Mouse (Mus musculus): ENCODE results near the gene Ide. TPM values are rescaled to one million over a fixed set of nuclear protein-coding genes. Genes with fewer than 3 reads are reported as not detected.

Ide gene
- total and polyA plus RNA-seq, 2 experiments: 21.8 to 35.3 TPM

DNA sequence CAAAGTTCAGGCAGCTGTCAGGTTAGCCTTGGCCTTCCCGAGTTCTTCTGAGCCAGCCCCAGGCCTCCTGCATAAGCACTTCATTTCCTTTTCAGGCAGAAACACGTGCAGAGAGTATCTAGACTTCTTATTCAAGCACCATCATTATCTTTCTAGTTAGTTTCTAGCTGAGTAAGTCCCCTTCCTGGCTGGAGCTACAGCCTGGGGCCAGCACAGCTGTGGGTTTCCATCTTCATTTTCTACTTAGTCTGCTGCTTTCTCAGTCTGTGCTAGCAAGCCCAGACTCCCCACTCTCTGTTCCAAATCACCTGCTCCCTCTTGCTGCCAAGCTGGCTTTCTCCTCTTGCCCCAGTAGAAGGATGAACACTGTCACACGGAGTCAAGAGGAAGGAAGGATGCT is 90.8 kb downstream of the Ide start:
- no peak for TF ChIP-seq POLR2A (IDR thresholded peaks at IDR 0.05; ENCODE audit: extremely low read depth, insufficient read depth, low read length)
- TF ChIP-seq CTCF (IDR thresholded peaks at IDR 0.05; ENCODE audit: low read depth, low read length): no peak
- Histone ChIP-seq H3K4me1 (ENCODE audit: control insufficient read depth, insufficient read depth, low read length) (peaks cover 4% of the 10 kb centered on the region; the same call in 1 of the 2 replicates), H3K4me3 (ENCODE audit: insufficient read depth, low read depth, low read length) (no peak overlapping the region), H3K27me3 (ENCODE audit: control insufficient read depth, insufficient read depth, low read length) (no peaks in the 10 kb centered on the region), H3K79me2 (ENCODE audit: control insufficient read depth, insufficient read depth, low read length) (no peaks in the 10 kb centered on the region), H3K36me3 (ENCODE audit: control insufficient read depth, insufficient read depth, low read length) (no peaks in the 10 kb centered on the region), H3K9ac (ENCODE audit: low read depth, low read length) (no peak overlapping the region), H3K27ac (replicated peaks; ENCODE audit: insufficient read depth, low read depth, low read length) (no peak overlapping the region)
- no peak for DNase-seq (ENCODE audit: extremely low read depth, low read depth, low spot score)
- 59% methylated on average over 3 of the region's 3 CpGs for whole genome bisulfite sequencing

DNA sequence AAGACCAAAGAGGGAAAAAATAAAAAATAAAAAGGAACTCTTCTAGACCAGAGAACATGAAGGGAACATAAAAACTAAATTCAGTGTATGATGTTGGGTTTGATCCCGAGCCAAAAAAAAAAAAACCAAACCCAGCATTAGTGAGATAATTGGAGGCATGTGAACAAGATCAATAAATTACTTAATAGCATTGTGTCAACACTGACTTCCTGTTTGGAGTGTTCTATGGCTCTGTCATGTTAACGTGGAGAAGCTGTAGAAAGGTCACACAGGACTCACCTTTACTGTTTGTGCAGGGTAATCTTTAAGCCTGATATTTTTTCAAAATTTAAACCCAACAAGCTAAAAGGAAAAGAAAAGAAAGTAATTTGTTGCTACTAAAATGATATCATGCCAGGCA is 94.9 kb downstream of the Ide start:
- peak; percentile 94 for DNase-seq (ENCODE audit: extremely low read depth, low read depth, low spot score)
- Histone ChIP-seq H3K27me3 (ENCODE audit: control insufficient read depth, insufficient read depth, low read length) (no peaks in the 10 kb centered on the region), H3K36me3 (ENCODE audit: control insufficient read depth, insufficient read depth, low read length) (no peaks in the 10 kb centered on the region), H3K79me2 (ENCODE audit: control insufficient read depth, insufficient read depth, low read length) (no peaks in the 10 kb centered on the region), H3K4me3 (ENCODE audit: insufficient read depth, low read depth, low read length) (no peak overlapping the region), H3K27ac (replicated peaks; ENCODE audit: insufficient read depth, low read depth, low read length) (peak overlapping the region; percentile 56; the same call in 1 of the 2 replicates), H3K4me1 (ENCODE audit: control insufficient read depth, insufficient read depth, low read length) (peaks cover 4% of the 10 kb centered on the region; the same call in 1 of the 2 replicates), H3K9ac (ENCODE audit: low read depth, low read length) (no peak overlapping the region)
- no peak for TF ChIP-seq POLR2A (IDR thresholded peaks at IDR 0.05; ENCODE audit: extremely low read depth, insufficient read depth, low read length)
- no peak for TF ChIP-seq CTCF (IDR thresholded peaks at IDR 0.05; ENCODE audit: low read depth, low read length)
- WGBS: 16% methylated on average over 2 of the region's 2 CpGs

DNA sequence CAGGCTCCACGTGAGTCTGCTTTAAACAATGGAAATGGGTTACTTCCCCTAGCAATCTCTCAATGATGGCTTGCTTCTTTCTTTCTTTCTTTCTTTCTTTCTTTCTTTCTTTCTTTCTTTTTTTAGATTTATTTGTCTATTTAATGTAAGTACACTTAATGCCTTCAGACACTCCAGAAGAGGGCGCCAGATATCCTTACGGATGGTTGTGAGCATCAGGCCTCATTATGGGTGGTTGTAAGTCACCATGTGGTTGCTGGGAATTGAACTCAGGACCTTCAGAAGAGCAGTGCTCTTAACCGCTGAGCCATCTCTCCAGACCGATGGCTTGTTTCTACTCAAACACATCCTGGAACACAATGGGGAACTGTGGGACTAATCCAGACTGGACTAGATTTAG is 96.5 kb downstream of the Ide start:
- TF ChIP-seq POLR2A (IDR thresholded peaks at IDR 0.05; ENCODE audit: extremely low read depth, insufficient read depth, low read length) (no peak), CTCF (IDR thresholded peaks at IDR 0.05; ENCODE audit: low read depth, low read length) (peak; percentile 29; the same call in 1 of the 2 replicates)
- Histone ChIP-seq H3K4me3 (ENCODE audit: insufficient read depth, low read depth, low read length) (no peak overlapping the region), H3K27me3 (ENCODE audit: control insufficient read depth, insufficient read depth, low read length) (no peaks in the 10 kb centered on the region), H3K4me1 (ENCODE audit: control insufficient read depth, insufficient read depth, low read length) (peaks cover 4% of the 10 kb centered on the region; the same call in 1 of the 2 replicates), H3K79me2 (ENCODE audit: control insufficient read depth, insufficient read depth, low read length) (no peaks in the 10 kb centered on the region), H3K9ac (ENCODE audit: low read depth, low read length) (no peak overlapping the region), H3K36me3 (ENCODE audit: control insufficient read depth, insufficient read depth, low read length) (no peaks in the 10 kb centered on the region), H3K27ac (replicated peaks; ENCODE audit: insufficient read depth, low read depth, low read length) (no peak overlapping the region)
- WGBS: 77% methylated on average over 5 of the region's 5 CpGs
- DNase-seq (ENCODE audit: extremely low read depth, low read depth, low spot score): peak; percentile 69

DNA sequence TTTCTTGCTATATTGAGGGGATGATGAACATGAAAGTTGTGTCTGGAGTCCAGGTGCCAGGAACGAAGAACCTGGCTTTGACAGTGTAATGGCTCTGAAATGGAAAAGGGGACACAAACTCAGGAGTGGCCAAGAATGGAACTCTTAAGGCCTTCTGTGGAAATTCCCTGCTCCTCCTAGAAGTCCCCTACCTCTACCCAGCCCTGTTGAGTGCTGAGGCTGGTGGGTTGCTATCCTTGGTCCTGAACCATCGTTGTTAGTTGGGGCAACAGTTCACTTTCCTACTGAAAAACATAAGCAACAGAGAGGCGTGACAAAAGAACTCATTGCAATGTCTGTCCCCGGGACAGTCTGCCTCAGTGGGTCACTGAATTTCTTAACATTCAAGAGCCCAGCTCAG is 98.6 kb downstream of the Ide start:
- no peak overlapping the region for H3K9ac ChIP-seq (ENCODE audit: low read depth, low read length)
- H3K79me2 ChIP-seq (ENCODE audit: control insufficient read depth, insufficient read depth, low read length): no peaks in the 10 kb centered on the region
- no peak overlapping the region for H3K27ac ChIP-seq (replicated peaks; ENCODE audit: insufficient read depth, low read depth, low read length)
- no peak for DNase-seq (ENCODE audit: extremely low read depth, low read depth, low spot score)
- TF ChIP-seq POLR2A (IDR thresholded peaks at IDR 0.05; ENCODE audit: extremely low read depth, insufficient read depth, low read length) (no peak), CTCF (IDR thresholded peaks at IDR 0.05; ENCODE audit: low read depth, low read length) (no peak)
- H3K4me1 ChIP-seq (ENCODE audit: control insufficient read depth, insufficient read depth, low read length): peaks cover 5% of the 10 kb centered on the region; the same call in 1 of the 2 replicates
- no peak overlapping the region for H3K4me3 ChIP-seq (ENCODE audit: insufficient read depth, low read depth, low read length)
- H3K36me3 ChIP-seq (ENCODE audit: control insufficient read depth, insufficient read depth, low read length): no peaks in the 10 kb centered on the region
- 44% methylated on average over 4 of the region's 4 CpGs for WGBS
- no peaks in the 10 kb centered on the region for H3K27me3 ChIP-seq (ENCODE audit: control insufficient read depth, insufficient read depth, low read length)

DNA sequence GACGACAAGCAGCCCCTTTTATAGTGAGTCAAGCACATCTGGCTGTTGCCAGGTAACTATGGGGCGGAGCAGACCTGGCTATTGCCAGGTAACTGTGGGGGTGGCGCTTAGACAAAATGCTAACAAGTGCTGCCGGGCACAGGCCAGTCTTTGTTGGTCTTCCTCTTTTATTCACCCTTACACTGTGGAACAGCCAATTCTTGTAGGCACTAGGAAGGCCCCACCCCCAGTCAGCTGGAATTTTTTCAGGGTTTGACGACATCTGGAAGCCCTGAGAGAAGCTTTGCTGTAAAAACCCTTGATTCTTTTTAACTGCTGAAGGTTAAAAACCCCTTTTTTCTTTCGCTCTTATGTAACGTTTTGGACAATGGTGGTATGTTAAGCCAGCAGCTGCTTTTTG is 99.0 kb downstream of the Ide start:
- Histone ChIP-seq H3K36me3 (ENCODE audit: control insufficient read depth, insufficient read depth, low read length) (no peaks in the 10 kb centered on the region), H3K27ac (replicated peaks; ENCODE audit: insufficient read depth, low read depth, low read length) (no peak overlapping the region), H3K9ac (ENCODE audit: low read depth, low read length) (no peak overlapping the region), H3K27me3 (ENCODE audit: control insufficient read depth, insufficient read depth, low read length) (no peaks in the 10 kb centered on the region; the same call in 1 of the 2 replicates), H3K4me3 (ENCODE audit: insufficient read depth, low read depth, low read length) (no peak overlapping the region), H3K4me1 (ENCODE audit: control insufficient read depth, insufficient read depth, low read length) (peaks cover 9% of the 10 kb centered on the region; the same call in 1 of the 2 replicates), H3K79me2 (ENCODE audit: control insufficient read depth, insufficient read depth, low read length) (no peaks in the 10 kb centered on the region)
- DNase-seq (ENCODE audit: extremely low read depth, low read depth, low spot score): no peak
- WGBS: 36% methylated on average over 7 of the region's 7 CpGs
- TF ChIP-seq POLR2A (IDR thresholded peaks at IDR 0.05; ENCODE audit: extremely low read depth, insufficient read depth, low read length): no peak
- TF ChIP-seq CTCF (IDR thresholded peaks at IDR 0.05; ENCODE audit: low read depth, low read length): no peak

DNA sequence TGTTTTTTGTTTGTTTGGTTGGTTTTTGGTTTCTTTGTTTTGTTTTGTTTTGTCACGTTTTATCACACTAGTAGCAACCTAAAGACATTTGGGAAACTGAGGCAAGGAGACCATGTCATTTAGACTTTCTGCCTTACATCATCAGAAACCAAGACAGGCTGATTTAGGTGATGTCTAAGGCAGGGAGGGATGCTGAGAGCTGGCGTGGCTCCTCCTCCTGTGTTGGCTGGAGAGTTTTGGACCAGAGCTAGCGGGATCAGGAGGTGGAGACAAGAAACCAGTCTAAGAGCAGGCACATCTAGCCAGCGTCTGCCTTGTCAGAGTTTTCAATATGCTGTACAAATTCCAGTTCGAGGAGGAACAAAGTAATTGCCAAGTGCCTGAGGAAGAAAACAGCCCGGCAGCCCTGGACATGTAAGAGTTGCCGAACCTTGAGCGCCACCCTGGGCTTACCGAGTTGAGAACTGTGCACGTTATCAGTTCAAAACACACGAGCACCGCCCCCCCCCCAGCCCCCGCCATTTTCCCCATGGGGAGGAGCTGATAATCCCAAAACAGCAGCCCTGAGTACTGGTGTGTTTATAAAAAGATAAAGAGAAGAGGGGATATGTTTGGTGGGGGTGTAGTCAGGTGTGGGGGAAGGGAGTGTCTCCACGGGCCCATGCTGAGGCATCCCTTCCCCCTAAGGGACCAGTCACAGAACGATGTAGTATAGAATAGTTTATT is 99.8 kb downstream of the Ide start:
- 18% methylated on average over 15 of the region's 15 CpGs for WGBS
- no peaks in the 10 kb centered on the region; the same call in 1 of the 2 replicates for H3K27me3 ChIP-seq (ENCODE audit: control insufficient read depth, insufficient read depth, low read length)
- H3K36me3 ChIP-seq (ENCODE audit: control insufficient read depth, insufficient read depth, low read length): no peaks in the 10 kb centered on the region
- H3K9ac ChIP-seq (ENCODE audit: low read depth, low read length): no peak overlapping the region
- no peak for DNase-seq (ENCODE audit: extremely low read depth, low read depth, low spot score)
- no peaks in the 10 kb centered on the region for H3K79me2 ChIP-seq (ENCODE audit: control insufficient read depth, insufficient read depth, low read length)
- H3K27ac ChIP-seq (replicated peaks; ENCODE audit: insufficient read depth, low read depth, low read length): no peak overlapping the region
- H3K4me3 ChIP-seq (ENCODE audit: insufficient read depth, low read depth, low read length): no peak overlapping the region
- TF ChIP-seq CTCF (IDR thresholded peaks at IDR 0.05; ENCODE audit: low read depth, low read length): no peak
- no peak for TF ChIP-seq POLR2A (IDR thresholded peaks at IDR 0.05; ENCODE audit: extremely low read depth, insufficient read depth, low read length)
- H3K4me1 ChIP-seq (ENCODE audit: control insufficient read depth, insufficient read depth, low read length): peaks cover 8% of the 10 kb centered on the region; the same call in 1 of the 2 replicates
